Mouse (Mus musculus): ENCODE data around the gene Ceacam20.

- TF ChIP-seq POLR2A (IDR thresholded peaks at IDR 0.05; ENCODE audit: borderline replicate concordance, control insufficient read depth, low read depth, low read length) (no peak), CTCF (IDR thresholded peaks at IDR 0.05; ENCODE audit: control insufficient read depth, insufficient read depth, low read length) (no peak)
Measured at GRCm38 (mm10) chr7:19932133-19932876, 32.9 kb upstream of the Ceacam20 start.
